ENCODE assay signal across 9 mouse cellular contexts in the genomic region with DNA sequence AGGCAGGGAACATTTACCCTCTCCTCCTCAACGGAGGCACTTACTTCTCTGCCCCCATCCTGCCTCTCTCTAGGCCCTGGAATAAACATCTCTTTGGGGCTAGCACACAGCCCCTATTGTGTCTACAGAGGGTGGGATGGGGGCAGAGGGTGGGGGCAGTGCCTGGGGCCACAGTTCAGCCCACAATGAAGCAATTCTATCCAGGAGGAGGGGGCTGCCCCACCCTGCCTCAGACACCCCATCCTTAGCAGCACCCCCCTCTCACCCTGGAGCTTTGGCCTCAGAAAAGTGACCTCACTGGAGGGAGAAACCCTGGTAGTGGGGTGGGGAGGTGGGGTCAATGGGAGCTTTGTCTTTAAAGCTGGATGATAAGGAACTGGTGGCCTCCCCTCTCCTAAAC. TPM values are rescaled to one million over a fixed set of nuclear protein-coding genes. Genes with fewer than 3 reads are reported as not detected.
DNase-seq lines count a peak whose midpoint lies in the region; ATAC-seq and TF ChIP-seq lines count a peak whose summit lies in the region.
"Had no signal": no experiment of that assay in that cellular context is flagged by ENCODE, and none has a peak within 500 bp of the region (broad histone marks: within the 10 kb centered on the region; RNA-seq: fewer than 3 reads in every experiment).

No protein-coding gene starts in this region.

- no peaks in the 10 kb centered on the region for H3K36me3 ChIP-seq in hindbrain, embryonic 12.5 days
- H3K36me3 ChIP-seq in hindbrain, postnatal 0 days (ENCODE audit: insufficient read depth, low read length) = no peaks in the 10 kb centered on the region
- H3K36me3 ChIP-seq in limb, embryonic 13.5 days = no peaks in the 10 kb centered on the region
- H3K36me3 ChIP-seq in kidney, embryonic 14.5 days (ENCODE audit: control insufficient read depth, insufficient read depth, low read length) = no peaks in the 10 kb centered on the region

- H3K9ac ChIP-seq in hindbrain, embryonic 12.5 days = 0 out of 2 replicates have a peak overlapping the region, but pooled peaks have one; percentile 19
- H3K9ac ChIP-seq in hindbrain, postnatal 0 days (replicated peaks; ENCODE audit: low read length) = no peak overlapping the region
- peak overlapping the region; percentile 45; the same call in 1 of the 2 replicates for H3K9ac ChIP-seq in limb, embryonic 13.5 days
- H3K9ac ChIP-seq in kidney, embryonic 14.5 days (ENCODE audit: low read depth, low read length) = no peak overlapping the region
- H3K9ac ChIP-seq: liver, embryonic 14.5 days had no signal

- H3K4me3 ChIP-seq in hindbrain, embryonic 12.5 days = no peak overlapping the region
- no peak overlapping the region for H3K4me3 ChIP-seq in hindbrain, postnatal 0 days (ENCODE audit: low read length)
- no peak overlapping the region for H3K4me3 ChIP-seq in limb, embryonic 13.5 days
- H3K4me3 ChIP-seq in kidney, embryonic 14.5 days (ENCODE audit: low read length) = no peak overlapping the region

- H3K27me3 ChIP-seq in hindbrain, embryonic 12.5 days = peaks cover 72% of the 10 kb centered on the region
- peaks cover 26% of the 10 kb centered on the region for H3K27me3 ChIP-seq in hindbrain, postnatal 0 days (ENCODE audit: insufficient read depth, low read length)
- H3K27me3 ChIP-seq in limb, embryonic 13.5 days = peaks cover 80% of the 10 kb centered on the region
- peaks cover 25% of the 10 kb centered on the region for H3K27me3 ChIP-seq in kidney, embryonic 14.5 days (ENCODE audit: control insufficient read depth, insufficient read depth, low read length)

- no peak for ATAC-seq in hindbrain, embryonic 12.5 days (ENCODE audit: low FRiP score)
- ATAC-seq in hindbrain, postnatal 0 days = no peak
- no peak for ATAC-seq in limb, embryonic 13.5 days (ENCODE audit: low FRiP score, low read depth)
- no peak for ATAC-seq in kidney, embryonic 14.5 days (ENCODE audit: low FRiP score, low TSS enrichment)
- ATAC-seq in erythroid progenitor cell, adult 5-6 weeks (replicated peaks; ENCODE audit: low FRiP score, poor library complexity, severe bottlenecking) = no peak

- H3K9me3 ChIP-seq in hindbrain, embryonic 12.5 days (replicated peaks) = no peaks in the 10 kb centered on the region
- H3K9me3 ChIP-seq in hindbrain, postnatal 0 days (ENCODE audit: low read length) = no peaks in the 10 kb centered on the region
- H3K9me3 ChIP-seq in limb, embryonic 13.5 days = no peaks in the 10 kb centered on the region
- no peaks in the 10 kb centered on the region for H3K9me3 ChIP-seq in kidney, embryonic 14.5 days (ENCODE audit: control insufficient read depth, low read length)

- DNase-seq in hindbrain, postnatal 0 days (ENCODE audit: low spot score) = no peak
- DNase-seq in right cerebral cortex, adult 18-20 months = peak; percentile 41
- no peak for DNase-seq in right cerebral cortex, postnatal 14 days
- peak; percentile 66 for DNase-seq in telencephalon, adult 2 months (ENCODE audit: low read depth, low spot score)

- H3K4me1 ChIP-seq in hindbrain, embryonic 12.5 days = peaks cover 9% of the 10 kb centered on the region
- H3K4me1 ChIP-seq in hindbrain, postnatal 0 days (ENCODE audit: insufficient read depth, low read length) = peaks cover 5% of the 10 kb centered on the region; the same call in 1 of the 2 replicates
- H3K4me1 ChIP-seq in limb, embryonic 13.5 days = peaks cover 48% of the 10 kb centered on the region
- H3K4me1 ChIP-seq in kidney, embryonic 14.5 days (ENCODE audit: control insufficient read depth, insufficient read depth, low read length) = peaks cover 3% of the 10 kb centered on the region; the same call in 1 of the 2 replicates

- WGBS in hindbrain, embryonic 12.5 days = 16% methylated on average over 1 of the region's 1 CpGs
- 10% methylated on average over 1 of the region's 1 CpGs for WGBS in hindbrain, postnatal 0 days
- WGBS in limb, embryonic 13.5 days = 19% methylated on average over 1 of the region's 1 CpGs
- WGBS in kidney, embryonic 14.5 days = 27% methylated on average over 1 of the region's 1 CpGs

- H3K4me2 ChIP-seq in hindbrain, embryonic 12.5 days (replicated peaks) = peak overlapping the region; percentile 13; the same call in 1 of the 2 replicates
- H3K4me2 ChIP-seq in hindbrain, postnatal 0 days (ENCODE audit: low read depth, low read length) = no peak overlapping the region
- H3K4me2 ChIP-seq in limb, embryonic 13.5 days (replicated peaks) = peak overlapping the region; percentile 99
- H3K4me2 ChIP-seq in kidney, embryonic 14.5 days (replicated peaks; ENCODE audit: low read depth, low read length) = no peak overlapping the region

- H3K27ac ChIP-seq in hindbrain, embryonic 12.5 days = no peak overlapping the region
- no peak overlapping the region for H3K27ac ChIP-seq in hindbrain, postnatal 0 days
- H3K27ac ChIP-seq in limb, embryonic 13.5 days = peak overlapping the region; percentile 55; the same call in 1 of the 2 replicates
- H3K27ac ChIP-seq in kidney, embryonic 14.5 days (ENCODE audit: low read depth, low read length) = no peak overlapping the region; the same call in 1 of the 2 replicates
- H3K27ac ChIP-seq: liver, embryonic 14.5 days had no signal

- no peak for TF ChIP-seq CTCF in hindbrain, postnatal 0 days (IDR thresholded peaks at IDR 0.05; ENCODE audit: low read depth)

RNA-seq across cellular contexts. Expression of a gene that starts 2.9 kb away (rescaled TPM):
- 9.8 and 11.7 TPM in 2 replicates for polyA plus RNA-seq in hindbrain, embryonic 12.5 days (2016; fragmentation: Nextera tagmentation; extraction: Ambion mirVana)
- 1.3 and 1.7 TPM in 2 replicates for total RNA-seq in hindbrain, postnatal 0 days (2014; rRNA removed)
- polyA plus RNA-seq in hindbrain, postnatal 0 days (2015; fragmentation: Nextera tagmentation; extraction: Ambion mirVana) = 0.64 and 0.65 TPM in 2 replicates
- polyA plus RNA-seq in limb, embryonic 13.5 days (2015; fragmentation: Nextera tagmentation; extraction: Ambion mirVana) = 14.5 and 17.5 TPM in 2 replicates
- polyA plus RNA-seq in kidney, embryonic 14.5 days (2014; fragmentation: Nextera tagmentation; extraction: Ambion mirVana) = 5.1 and 11.8 TPM in 2 replicates
- total RNA-seq in erythroid progenitor cell, adult 5-6 weeks (2015; ENCODE audit: low replicate concordance) = 0.84 and 1.1 TPM in 2 replicates
- 0.39 and 0.53 TPM in 2 replicates for total RNA-seq in erythroid progenitor cell, adult 5-6 weeks (2017; ENCODE audit: low replicate concordance)

RNA-seq across cellular contexts. Expression of a gene that starts 20.8 kb away (rescaled TPM):
- polyA plus RNA-seq in hindbrain, embryonic 12.5 days (2016; fragmentation: Nextera tagmentation; extraction: Ambion mirVana) = 140 and 143 TPM in 2 replicates
- total RNA-seq in hindbrain, postnatal 0 days (2014; rRNA removed) = 48.0 and 61.2 TPM in 2 replicates
- 114 and 117 TPM in 2 replicates for polyA plus RNA-seq in hindbrain, postnatal 0 days (2015; fragmentation: Nextera tagmentation; extraction: Ambion mirVana)
- polyA plus RNA-seq in limb, embryonic 13.5 days (2015; fragmentation: Nextera tagmentation; extraction: Ambion mirVana) = 198 and 200 TPM in 2 replicates
- 237 and 254 TPM in 2 replicates for polyA plus RNA-seq in kidney, embryonic 14.5 days (2014; fragmentation: Nextera tagmentation; extraction: Ambion mirVana)
- 122 and 141 TPM in 2 replicates for total RNA-seq in erythroid progenitor cell, adult 5-6 weeks (2015; ENCODE audit: low replicate concordance)
- 87.7 and 97.9 TPM in 2 replicates for total RNA-seq in erythroid progenitor cell, adult 5-6 weeks (2017; ENCODE audit: low replicate concordance)

RNA-seq across cellular contexts. Expression of a gene that starts 37.4 kb away (rescaled TPM):
- polyA plus RNA-seq in hindbrain, embryonic 12.5 days (2016; fragmentation: Nextera tagmentation; extraction: Ambion mirVana) = 2,172 and 2,716 TPM in 2 replicates
- total RNA-seq in hindbrain, postnatal 0 days (2014; rRNA removed) = 412 and 501 TPM in 2 replicates
- polyA plus RNA-seq in hindbrain, postnatal 0 days (2015; fragmentation: Nextera tagmentation; extraction: Ambion mirVana) = 2,609 and 2,618 TPM in 2 replicates
- 3,677 and 3,933 TPM in 2 replicates for polyA plus RNA-seq in limb, embryonic 13.5 days (2015; fragmentation: Nextera tagmentation; extraction: Ambion mirVana)
- 4,683 and 5,796 TPM in 2 replicates for polyA plus RNA-seq in kidney, embryonic 14.5 days (2014; fragmentation: Nextera tagmentation; extraction: Ambion mirVana)
- total RNA-seq in erythroid progenitor cell, adult 5-6 weeks (2015; ENCODE audit: low replicate concordance) = 1,611 and 1,688 TPM in 2 replicates
- total RNA-seq in erythroid progenitor cell, adult 5-6 weeks (2017; ENCODE audit: low replicate concordance) = 704 and 1,169 TPM in 2 replicates

RNA-seq across cellular contexts. Expression of a gene that starts 39.0 kb away (rescaled TPM):
- 20.8 TPM in 2 replicates for polyA plus RNA-seq in hindbrain, embryonic 12.5 days (2016; fragmentation: Nextera tagmentation; extraction: Ambion mirVana)
- 19.3 and 19.4 TPM in 2 replicates for total RNA-seq in hindbrain, postnatal 0 days (2014; rRNA removed)
- polyA plus RNA-seq in hindbrain, postnatal 0 days (2015; fragmentation: Nextera tagmentation; extraction: Ambion mirVana) = 12.5 and 13.8 TPM in 2 replicates
- 16.4 and 17.3 TPM in 2 replicates for polyA plus RNA-seq in limb, embryonic 13.5 days (2015; fragmentation: Nextera tagmentation; extraction: Ambion mirVana)
- 11.3 and 13.5 TPM in 2 replicates for polyA plus RNA-seq in kidney, embryonic 14.5 days (2014; fragmentation: Nextera tagmentation; extraction: Ambion mirVana)
- total RNA-seq in erythroid progenitor cell, adult 5-6 weeks (2015; ENCODE audit: low replicate concordance) = 0.72 and 2.9 TPM in 2 replicates
- 5.9 and 6.4 TPM in 2 replicates for total RNA-seq in erythroid progenitor cell, adult 5-6 weeks (2017; ENCODE audit: low replicate concordance)

RNA-seq across cellular contexts. Expression of a gene that starts 40.0 kb away (rescaled TPM):
- polyA plus RNA-seq in hindbrain, embryonic 12.5 days (2016; fragmentation: Nextera tagmentation; extraction: Ambion mirVana) = 418 and 515 TPM in 2 replicates
- 1,199 and 1,407 TPM in 2 replicates for total RNA-seq in hindbrain, postnatal 0 days (2014; rRNA removed)
- polyA plus RNA-seq in hindbrain, postnatal 0 days (2015; fragmentation: Nextera tagmentation; extraction: Ambion mirVana) = 399 and 422 TPM in 2 replicates
- 752 and 768 TPM in 2 replicates for polyA plus RNA-seq in limb, embryonic 13.5 days (2015; fragmentation: Nextera tagmentation; extraction: Ambion mirVana)
- polyA plus RNA-seq in kidney, embryonic 14.5 days (2014; fragmentation: Nextera tagmentation; extraction: Ambion mirVana) = 1,019 and 1,352 TPM in 2 replicates
- total RNA-seq in erythroid progenitor cell, adult 5-6 weeks (2015; ENCODE audit: low replicate concordance) = 581 and 593 TPM in 2 replicates
- total RNA-seq in erythroid progenitor cell, adult 5-6 weeks (2017; ENCODE audit: low replicate concordance) = 151 and 338 TPM in 2 replicates

Comparison
In these comparisons a context has a peak if more than half of its experiments do, and no peak if none do; other contexts are left out.
1. H3K4me2 ChIP-seq: peak in hindbrain, embryonic 12.5 days (single experiment) and limb, embryonic 13.5 days (single experiment); none in hindbrain, postnatal 0 days (single experiment) and kidney, embryonic 14.5 days (single experiment).
2. H3K9ac ChIP-seq: peak in hindbrain, embryonic 12.5 days (single experiment) and limb, embryonic 13.5 days (single experiment); none in hindbrain, postnatal 0 days (single experiment) and kidney, embryonic 14.5 days (single experiment).
3. DNase-seq: peak in right cerebral cortex, adult 18-20 months (single experiment) and telencephalon, adult 2 months (single experiment); none in hindbrain, postnatal 0 days (single experiment) and right cerebral cortex, postnatal 14 days (single experiment).